Mouse (Mus musculus) E14TG2a.4 (cell line): ENCODE data around the gene Srcap.

Experiments
- H3K27me3 ChIP-seq: 2 replicates; pipeline ENCODE4 v1.6.1; 2014; ENCODE audit warnings: low read length, control low read depth; ENCODE audit not compliant: insufficient read depth
- H3K36me3 ChIP-seq: 2 replicates; pipeline ENCODE4 v1.6.1; 2014; ENCODE audit warnings: low read length, control low read depth; ENCODE audit not compliant: insufficient read depth
- H3K4me1 ChIP-seq: replicated peaks from 2 replicates; pipeline ENCODE4 v1.6.1; 2014; ENCODE audit warnings: low read depth, low read length, control low read depth
- H3K4me3 ChIP-seq: replicated peaks from 2 replicates; pipeline ENCODE4 v1.5.1; 2014; ENCODE audit warnings: mild to moderate bottlenecking, low read length
- H3K9me3 ChIP-seq: 2 replicates; pipeline ENCODE4 v1.6.1; 2014; ENCODE audit warnings: low read length, control low read depth
- CTCF ChIP-seq: conservative IDR thresholded peaks from 2 replicates; pipeline ENCODE4 v1.5.1; 2014; ENCODE audit warnings: low read length
- NANOG ChIP-seq: IDR thresholded peaks from 2 replicates; pipeline ENCODE4 v1.6.1; 2014; ENCODE audit warnings: borderline replicate concordance, low read length, mixed read lengths
- POU5F1 ChIP-seq: IDR thresholded peaks from 2 replicates; pipeline ENCODE4 v1.6.1; 2014; ENCODE audit warnings: low read length, borderline replicate concordance

Srcap gene

DNA sequence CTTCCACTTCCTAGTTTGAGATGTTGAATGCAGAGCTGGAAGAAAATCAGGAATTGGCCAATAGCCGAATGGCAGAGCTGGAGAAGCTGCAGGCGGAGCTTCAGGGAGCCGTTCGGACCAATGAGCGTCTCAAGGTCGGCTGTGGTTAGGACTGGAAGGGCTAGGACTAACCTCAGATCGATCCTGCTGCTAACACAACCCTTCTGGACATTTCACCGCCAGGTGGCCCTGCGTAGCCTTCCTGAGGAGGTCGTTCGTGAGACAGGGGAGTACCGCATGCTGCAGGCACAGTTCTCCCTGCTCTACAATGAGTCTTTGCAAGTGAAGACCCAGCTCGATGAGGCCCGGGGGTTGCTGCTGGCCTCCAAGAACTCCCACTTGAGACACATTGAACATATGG is 80.8 kb downstream of the Srcap start:
- TF ChIP-seq CTCF: no peak; the same call in 1 of the 2 replicates
- no peak for TF ChIP-seq POU5F1
- TF ChIP-seq NANOG: no peak
- Histone ChIP-seq H3K4me1 (peaks cover 63% of the 10 kb centered on the region), H3K4me3 (no peak overlapping the region), H3K27me3 (no peaks in the 10 kb centered on the region), H3K36me3 (peaks cover 83% of the 10 kb centered on the region), H3K9me3 (no peaks in the 10 kb centered on the region)

DNA sequence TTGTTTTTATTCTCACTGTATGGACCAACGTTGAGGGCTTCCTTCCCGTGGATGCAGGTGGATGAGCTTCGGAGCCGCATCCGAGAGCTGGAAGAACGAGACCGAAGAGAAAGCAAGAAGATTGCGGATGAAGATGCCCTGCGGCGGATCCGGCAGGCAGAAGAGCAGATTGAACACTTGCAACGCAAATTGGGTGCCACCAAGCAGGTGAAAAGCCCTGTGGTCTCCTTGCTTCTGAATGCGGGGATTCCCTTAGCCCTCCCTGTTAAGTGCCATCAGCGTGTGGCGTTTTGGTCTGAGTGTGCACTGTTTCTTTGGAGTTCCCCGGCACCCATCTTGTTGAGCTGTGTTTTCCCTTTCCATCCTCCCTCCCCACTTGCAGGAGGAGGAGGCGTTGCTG is 85.0 kb downstream of the Srcap start:
- Histone ChIP-seq H3K4me1 (peaks cover 45% of the 10 kb centered on the region), H3K27me3 (no peaks in the 10 kb centered on the region), H3K36me3 (peaks cover 100% of the 10 kb centered on the region), H3K4me3 (0 out of 2 replicates have a peak overlapping the region, but pooled peaks have one; percentile 32), H3K9me3 (no peaks in the 10 kb centered on the region)
- TF ChIP-seq POU5F1 (no peak), NANOG (no peak), CTCF (no peak)

DNA sequence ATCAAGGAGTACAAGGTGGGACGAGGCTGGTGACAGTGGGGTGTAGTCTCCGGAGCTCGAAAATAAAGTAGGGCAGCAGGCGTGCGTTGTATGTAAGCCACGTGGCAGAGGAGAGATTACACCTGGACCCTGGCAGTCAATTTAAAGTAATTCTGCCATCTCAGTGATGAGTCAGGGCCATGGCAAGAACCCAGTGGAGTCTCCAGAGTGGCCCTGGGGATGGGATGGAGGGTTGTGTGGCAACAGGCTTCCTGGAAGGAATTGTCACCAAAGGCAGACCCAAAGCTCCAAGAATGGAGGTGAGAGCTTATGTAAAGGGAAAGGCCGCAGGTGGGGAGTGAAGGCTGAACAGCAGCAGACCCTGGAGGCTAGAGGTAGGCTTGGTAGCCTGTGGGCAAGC is 88.8 kb downstream of the Srcap start:
- Histone ChIP-seq H3K4me3 (no peak overlapping the region), H3K27me3 (no peaks in the 10 kb centered on the region), H3K36me3 (peaks cover 95% of the 10 kb centered on the region), H3K9me3 (no peaks in the 10 kb centered on the region), H3K4me1 (peaks cover 62% of the 10 kb centered on the region)
- TF ChIP-seq POU5F1 (no peak), NANOG (no peak), CTCF (no peak)

DNA sequence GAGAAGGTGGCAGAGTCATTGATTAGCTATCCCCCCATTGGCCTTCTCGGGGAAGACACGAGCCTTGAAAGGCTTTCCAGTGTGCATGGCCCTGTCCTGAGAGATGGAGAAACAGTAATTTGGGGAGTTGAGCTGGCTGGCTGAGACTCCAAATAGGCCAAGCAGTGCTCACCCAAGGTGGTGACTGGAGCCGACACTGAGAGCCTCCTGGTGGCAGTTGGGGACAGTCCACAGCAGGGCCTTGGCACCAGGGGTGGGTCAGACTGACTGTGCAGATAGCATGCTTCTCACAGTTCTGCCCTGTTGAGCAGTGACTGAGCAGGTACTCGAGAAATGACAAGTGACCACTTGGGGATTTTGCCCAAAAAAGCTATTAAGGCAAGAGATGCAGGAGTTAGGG is 90.0 kb downstream of the Srcap start:
- Histone ChIP-seq H3K4me1 (peaks cover 50% of the 10 kb centered on the region), H3K27me3 (no peaks in the 10 kb centered on the region), H3K36me3 (peaks cover 83% of the 10 kb centered on the region), H3K4me3 (no peak overlapping the region), H3K9me3 (no peaks in the 10 kb centered on the region)
- TF ChIP-seq NANOG (no peak), POU5F1 (no peak), CTCF (no peak)

DNA sequence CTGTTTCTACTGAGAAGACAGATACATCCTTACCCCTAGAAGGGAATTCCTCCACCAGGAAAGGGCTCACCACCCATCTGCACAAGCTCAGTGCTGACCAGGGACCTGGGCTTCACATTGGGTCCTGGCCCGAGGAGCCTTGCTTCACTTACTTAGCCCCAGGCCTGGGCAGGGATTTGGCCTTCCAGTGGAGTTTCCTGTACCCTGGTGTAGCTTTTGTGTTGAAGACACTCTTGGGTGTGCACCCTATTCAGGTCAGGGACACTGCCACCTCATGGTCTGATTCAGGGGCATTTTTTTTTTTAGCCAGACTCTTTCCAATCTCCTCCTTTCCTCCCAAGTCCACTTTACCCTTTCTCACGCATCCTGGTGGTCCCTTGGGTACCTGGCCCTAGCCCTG is 91.1 kb downstream of the Srcap start:
- Histone ChIP-seq H3K4me3 (no peak overlapping the region), H3K27me3 (no peaks in the 10 kb centered on the region), H3K4me1 (peaks cover 42% of the 10 kb centered on the region), H3K9me3 (peaks cover 9% of the 10 kb centered on the region), H3K36me3 (peaks cover 72% of the 10 kb centered on the region)
- TF ChIP-seq NANOG (no peak), CTCF (no peak), POU5F1 (no peak)

DNA sequence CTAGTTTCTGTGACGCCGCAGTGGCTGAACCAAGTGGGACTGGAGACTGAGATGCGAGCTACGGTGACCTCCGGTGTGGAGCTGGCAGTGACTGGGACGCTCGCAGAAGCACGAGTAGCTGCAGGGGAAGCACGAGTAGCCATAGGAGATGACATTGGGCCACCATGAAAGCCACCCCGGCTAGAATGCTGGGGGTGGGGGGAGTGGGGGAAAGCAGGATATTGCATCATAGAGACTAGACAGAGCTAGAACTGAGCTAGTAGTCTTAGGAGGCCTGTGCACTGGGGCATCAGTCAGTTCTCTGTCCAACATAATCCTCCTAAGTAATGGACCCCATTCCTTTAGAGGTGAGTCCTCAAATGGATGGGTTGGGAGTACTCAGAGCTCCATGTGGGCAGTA is 92.5 kb downstream of the Srcap start:
- H3K4me1 ChIP-seq: peaks cover 42% of the 10 kb centered on the region
- H3K27me3 ChIP-seq: no peaks in the 10 kb centered on the region
- TF ChIP-seq POU5F1 (no peak), CTCF (no peak), NANOG (no peak)
- peaks cover 58% of the 10 kb centered on the region for H3K36me3 ChIP-seq
- peaks cover 22% of the 10 kb centered on the region for H3K9me3 ChIP-seq
- H3K4me3 ChIP-seq: peak overlapping the region; percentile 7; the same call in 1 of the 2 replicates

DNA sequence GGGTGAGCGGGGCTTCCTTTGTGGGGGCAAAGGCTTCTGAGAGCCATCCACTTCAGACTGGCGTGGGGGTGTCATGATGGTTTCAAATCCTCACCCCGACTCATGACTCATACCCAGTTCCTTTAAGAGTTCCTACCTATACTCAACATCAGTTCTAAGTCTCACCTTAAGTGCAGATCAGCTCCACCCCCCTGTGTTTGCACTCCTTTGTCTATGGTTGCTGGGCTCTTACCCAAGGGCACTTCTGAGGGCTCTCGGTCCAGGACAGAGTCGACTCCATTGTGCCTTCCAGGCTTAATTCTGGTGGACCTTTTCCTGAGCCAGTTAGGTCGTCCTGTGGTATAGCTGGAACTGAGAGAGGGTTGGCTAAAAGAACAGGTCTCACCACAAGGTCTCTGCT is 95.4 kb downstream of the Srcap start:
- Histone ChIP-seq H3K9me3 (peaks cover 51% of the 10 kb centered on the region), H3K27me3 (no peaks in the 10 kb centered on the region), H3K4me1 (peaks cover 27% of the 10 kb centered on the region), H3K4me3 (no peak overlapping the region), H3K36me3 (peaks cover 52% of the 10 kb centered on the region)
- no peak for TF ChIP-seq NANOG
- TF ChIP-seq CTCF: no peak
- TF ChIP-seq POU5F1: no peak
